Mouse (Mus musculus) embryonic facial prominence, embryonic 12.5 days (tissue): ENCODE measurements around the gene Plcg2. TPM values are rescaled to one million over a fixed set of nuclear protein-coding genes. Genes with fewer than 3 reads are reported as not detected.

Source experiments
- ATAC-seq: fragments of 200-750 bp; cut with Nextera tagmentation; 2 replicates; pipeline ENCODE4 v1.8.0; 2017; ENCODE audit not compliant: insufficient number of reproducible peaks, insufficient read depth, low FRiP score, low TSS enrichment
- H3K27ac ChIP-seq: fragments of 300-500 bp; sonication (generic); 2 replicates; pipeline ENCODE4 v1.5.1; 2016; ENCODE audit warnings: mild to moderate bottlenecking
- H3K27me3 ChIP-seq: fragments of 300-500 bp; sonication (generic); 2 replicates; pipeline ENCODE4 v1.6.1; 2016; ENCODE audit warnings: mild to moderate bottlenecking, moderate library complexity
- H3K36me3 ChIP-seq: fragments of 300-500 bp; sonication (generic); 2 replicates; pipeline ENCODE4 v1.6.1; 2016; ENCODE audit warnings: mild to moderate bottlenecking
- H3K4me1 ChIP-seq: fragments of 300-500 bp; sonication (generic); 2 replicates; pipeline ENCODE4 v1.6.1; 2016
- H3K4me2 ChIP-seq: fragments of 300-500 bp; sonication (generic); replicated peaks from 2 replicates; pipeline ENCODE4 v1.6.1; 2016; ENCODE audit warnings: mild to moderate bottlenecking, moderate library complexity
- H3K4me3 ChIP-seq: fragments of 300-500 bp; sonication (generic); 2 replicates; pipeline ENCODE4 v1.5.1; 2016; ENCODE audit warnings: mild to moderate bottlenecking
- H3K9ac ChIP-seq: fragments of 300-500 bp; sonication (generic); 2 replicates; pipeline ENCODE4 v1.6.1; 2016; ENCODE audit warnings: mild to moderate bottlenecking, moderate library complexity
- H3K9me3 ChIP-seq: fragments of 300-500 bp; sonication (generic); 2 replicates; pipeline ENCODE4 v1.6.1; 2016; ENCODE audit warnings: mild to moderate bottlenecking, moderate library complexity
- WGBS: fragments of 180-500 bp; shearing (Covaris S2); methylation state at CpG from one replicate; pipeline ENCODE4 v1.1.7; 2016; 5-methylcytosine and 5-hydroxymethylcytosine counted together
- polyA plus RNA-seq: library from polyadenylated mRNA; unstranded; fragments of >200 nt; fragmentation: Nextera tagmentation; extraction: Ambion mirVana; gene quantifications from 2 replicates; pipeline ENCODE4 v1.2.1, GENCODE M21; 2016

The Plcg2 gene
- polyA plus RNA-seq, 1 experiment from 2014 or later: 2.8 TPM

- Histone ChIP-seq H3K27me3 (0 out of 2 replicates have a peak, but pooled peaks cover 3% of the 10 kb centered on the region), H3K9ac (no peak overlapping the region), H3K9me3 (no peaks in the 10 kb centered on the region), H3K4me3 (no peak overlapping the region), H3K4me2 (no peak overlapping the region), H3K27ac (no peak overlapping the region), H3K36me3 (no peaks in the 10 kb centered on the region), H3K4me1 (no peaks in the 10 kb centered on the region; the same call in 1 of the 2 replicates)
- no peak for ATAC-seq
- WGBS: 65% methylated on average over 4 of the region's 4 CpGs
Observed at GRCm38 (mm10) chr8:117561014-117561413, 62.9 kb downstream of the Plcg2 start.

GRCm38 (mm10) chr8:117561735-117562361 is 63.8 kb downstream of the Plcg2 start:
- no peak for ATAC-seq
- H3K27ac ChIP-seq: no peak overlapping the region
- peak overlapping the region; percentile 38 for H3K4me2 ChIP-seq
- 0 out of 2 replicates have a peak, but pooled peaks cover 3% of the 10 kb centered on the region for H3K27me3 ChIP-seq
- no peaks in the 10 kb centered on the region for H3K36me3 ChIP-seq
- 0 out of 2 replicates have a peak overlapping the region, but pooled peaks have one; percentile 6 for H3K4me3 ChIP-seq
- WGBS: 23% methylated on average over 17 of the region's 17 CpGs
- H3K4me1 ChIP-seq: no peaks in the 10 kb centered on the region; the same call in 1 of the 2 replicates
- H3K9ac ChIP-seq: no peak overlapping the region
- no peaks in the 10 kb centered on the region for H3K9me3 ChIP-seq

GRCm38 (mm10) chr8:117562445-117563014 is 64.4 kb downstream of the Plcg2 start:
- Histone ChIP-seq H3K27ac (no peak overlapping the region), H3K36me3 (no peaks in the 10 kb centered on the region), H3K4me1 (no peaks in the 10 kb centered on the region; the same call in 1 of the 2 replicates), H3K9ac (no peak overlapping the region), H3K4me3 (0 out of 2 replicates have a peak overlapping the region, but pooled peaks have one; percentile 6), H3K9me3 (no peaks in the 10 kb centered on the region), H3K4me2 (peak overlapping the region; percentile 38; the same call in 1 of the 2 replicates), H3K27me3 (0 out of 2 replicates have a peak, but pooled peaks cover 3% of the 10 kb centered on the region)
- no peak for ATAC-seq
- 44% methylated on average over 16 of the region's 16 CpGs for WGBS

GRCm38 (mm10) chr8:117569409-117569808 is 71.3 kb downstream of the Plcg2 start:
- WGBS: 36% methylated on average over 5 of the region's 5 CpGs
- ATAC-seq: no peak
- H3K36me3 ChIP-seq: no peaks in the 10 kb centered on the region
- no peak overlapping the region for H3K9ac ChIP-seq
- H3K4me1 ChIP-seq: no peaks in the 10 kb centered on the region
- H3K27me3 ChIP-seq: no peaks in the 10 kb centered on the region
- no peak overlapping the region for H3K4me2 ChIP-seq
- H3K4me3 ChIP-seq: no peak overlapping the region
- no peak overlapping the region for H3K27ac ChIP-seq
- no peaks in the 10 kb centered on the region for H3K9me3 ChIP-seq

GRCm38 (mm10) chr8:117576291-117576785 is 78.2 kb downstream of the Plcg2 start:
- Histone ChIP-seq H3K9me3 (no peaks in the 10 kb centered on the region), H3K4me3 (no peak overlapping the region), H3K4me1 (no peaks in the 10 kb centered on the region), H3K4me2 (no peak overlapping the region), H3K27me3 (no peaks in the 10 kb centered on the region), H3K36me3 (no peaks in the 10 kb centered on the region), H3K9ac (no peak overlapping the region), H3K27ac (no peak overlapping the region)
- WGBS: 66% methylated on average over 9 of the region's 9 CpGs
- ATAC-seq: no peak

GRCm38 (mm10) chr8:117577059-117577458 is 79.0 kb downstream of the Plcg2 start:
- no peak for ATAC-seq
- Histone ChIP-seq H3K27ac (no peak overlapping the region), H3K4me1 (no peaks in the 10 kb centered on the region), H3K27me3 (no peaks in the 10 kb centered on the region), H3K9ac (no peak overlapping the region), H3K4me2 (no peak overlapping the region), H3K4me3 (no peak overlapping the region), H3K9me3 (no peaks in the 10 kb centered on the region), H3K36me3 (no peaks in the 10 kb centered on the region)
- 85% methylated on average over 6 of the region's 6 CpGs for WGBS

- Histone ChIP-seq H3K4me1 (no peaks in the 10 kb centered on the region), H3K36me3 (no peaks in the 10 kb centered on the region), H3K4me3 (no peak overlapping the region), H3K9ac (no peak overlapping the region), H3K27ac (no peak overlapping the region), H3K9me3 (no peaks in the 10 kb centered on the region), H3K27me3 (no peaks in the 10 kb centered on the region), H3K4me2 (no peak overlapping the region)
- no peak for ATAC-seq
- WGBS: 57% methylated on average over 10 of the region's 10 CpGs
Observed at GRCm38 (mm10) chr8:117577883-117578282, 79.8 kb downstream of the Plcg2 start.

GRCm38 (mm10) chr8:117578856-117579255 is 80.8 kb downstream of the Plcg2 start:
- Histone ChIP-seq H3K9ac (no peak overlapping the region), H3K27me3 (no peaks in the 10 kb centered on the region), H3K4me3 (no peak overlapping the region), H3K36me3 (no peaks in the 10 kb centered on the region), H3K27ac (no peak overlapping the region), H3K9me3 (no peaks in the 10 kb centered on the region), H3K4me1 (no peaks in the 10 kb centered on the region), H3K4me2 (no peak overlapping the region)
- no peak for ATAC-seq
- 91% methylated on average over 6 of the region's 6 CpGs for WGBS

- H3K4me2 ChIP-seq: no peak overlapping the region
- no peaks in the 10 kb centered on the region for H3K36me3 ChIP-seq
- H3K4me3 ChIP-seq: no peak overlapping the region
- H3K9ac ChIP-seq: no peak overlapping the region
- H3K27ac ChIP-seq: no peak overlapping the region
- no peak for ATAC-seq
- no peaks in the 10 kb centered on the region for H3K4me1 ChIP-seq
- no peaks in the 10 kb centered on the region for H3K27me3 ChIP-seq
- H3K9me3 ChIP-seq: no peaks in the 10 kb centered on the region
- 88% methylated on average over 5 of the region's 5 CpGs for WGBS
Observed at GRCm38 (mm10) chr8:117593862-117594261, 95.8 kb downstream of the Plcg2 start.

GRCm38 (mm10) chr8:117595001-117595400 is 96.9 kb downstream of the Plcg2 start:
- Histone ChIP-seq H3K9me3 (no peaks in the 10 kb centered on the region), H3K4me1 (no peaks in the 10 kb centered on the region), H3K27me3 (no peaks in the 10 kb centered on the region), H3K27ac (no peak overlapping the region), H3K9ac (no peak overlapping the region), H3K4me3 (no peak overlapping the region), H3K4me2 (no peak overlapping the region), H3K36me3 (no peaks in the 10 kb centered on the region)
- no peak for ATAC-seq
- WGBS: 88% methylated on average over 2 of the region's 2 CpGs

- 83% methylated on average over 5 of the region's 5 CpGs for WGBS
- no peaks in the 10 kb centered on the region for H3K4me1 ChIP-seq
- ATAC-seq: no peak
Observed at GRCm38 (mm10) chr8:117596777-117597176, 98.7 kb downstream of the Plcg2 start.

GRCm38 (mm10) chr8:117600839-117601238 is 102.7 kb downstream of the Plcg2 start:
- H3K27me3 ChIP-seq: no peaks in the 10 kb centered on the region
- no peak overlapping the region for H3K27ac ChIP-seq
- no peak overlapping the region for H3K4me3 ChIP-seq
- H3K36me3 ChIP-seq: no peaks in the 10 kb centered on the region
- H3K4me2 ChIP-seq: no peak overlapping the region
- WGBS: 81% methylated on average over 13 of the region's 13 CpGs
- no peaks in the 10 kb centered on the region for H3K4me1 ChIP-seq
- H3K9me3 ChIP-seq: no peaks in the 10 kb centered on the region
- no peak for ATAC-seq
- no peak overlapping the region for H3K9ac ChIP-seq

More at GRCm38 (mm10) chr8:117596777-117597176, 98.7 kb downstream of the Plcg2 start:
- no peaks in the 10 kb centered on the region for H3K27me3 ChIP-seq
- no peaks in the 10 kb centered on the region for H3K36me3 ChIP-seq
- H3K9ac ChIP-seq: no peak overlapping the region
- H3K9me3 ChIP-seq: no peaks in the 10 kb centered on the region
- no peak overlapping the region for H3K27ac ChIP-seq
- H3K4me2 ChIP-seq: no peak overlapping the region
- no peak overlapping the region for H3K4me3 ChIP-seq
